Mouse (Mus musculus) CD4-positive naive resting alpha-beta T cell, adult 76 days (primary cell): ENCODE results near the gene Tmc7. TPM values are rescaled to one million over a fixed set of nuclear protein-coding genes. Genes with fewer than 3 reads are reported as not detected.

Experiments
- total RNA-seq: library from RNA; stranded (reverse); gene quantifications from one replicate; pipeline ENCODE4 v1.2.4, GENCODE M21; 2023

Tmc7 gene
- total RNA-seq: 0.70 TPM

GRCm38 (mm10) chr7:118584257-118584907, at the start of gene Tmc7:
TSS of gene Tmc7 (minus strand) at chr7:118584736.

GRCm38 (mm10) chr7:118597201-118597600, 12.7 kb upstream of the Tmc7 start, which contains the start of gene Tmc5:
TSS of gene Tmc5 (plus strand) at chr7:118597297.

DNA sequence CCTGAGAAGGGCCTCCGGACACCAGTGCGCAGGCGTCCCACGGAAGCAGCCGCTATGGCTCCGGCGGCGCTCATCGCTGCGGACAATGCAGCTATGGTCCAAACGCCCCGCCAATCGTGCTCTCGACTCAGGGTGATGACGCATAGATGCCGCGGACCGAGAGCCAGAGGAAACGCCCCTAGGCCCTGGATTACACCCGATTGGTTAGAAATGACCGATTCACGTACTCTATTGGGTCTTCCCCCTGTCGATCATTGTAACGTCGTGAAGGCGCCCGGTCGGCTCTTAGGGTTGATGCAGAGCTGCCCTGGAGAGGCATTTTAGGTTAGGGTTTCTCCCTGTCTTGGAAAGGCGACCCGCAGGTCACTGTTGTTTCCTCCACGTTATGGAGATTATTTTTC, 51.4 kb downstream of the Tmc7 start, which contains the start of gene Coq7:
Gene Coq7, minus strand, starts transcription at position 179 of the 401 bp plus-strand sequence.

DNA sequence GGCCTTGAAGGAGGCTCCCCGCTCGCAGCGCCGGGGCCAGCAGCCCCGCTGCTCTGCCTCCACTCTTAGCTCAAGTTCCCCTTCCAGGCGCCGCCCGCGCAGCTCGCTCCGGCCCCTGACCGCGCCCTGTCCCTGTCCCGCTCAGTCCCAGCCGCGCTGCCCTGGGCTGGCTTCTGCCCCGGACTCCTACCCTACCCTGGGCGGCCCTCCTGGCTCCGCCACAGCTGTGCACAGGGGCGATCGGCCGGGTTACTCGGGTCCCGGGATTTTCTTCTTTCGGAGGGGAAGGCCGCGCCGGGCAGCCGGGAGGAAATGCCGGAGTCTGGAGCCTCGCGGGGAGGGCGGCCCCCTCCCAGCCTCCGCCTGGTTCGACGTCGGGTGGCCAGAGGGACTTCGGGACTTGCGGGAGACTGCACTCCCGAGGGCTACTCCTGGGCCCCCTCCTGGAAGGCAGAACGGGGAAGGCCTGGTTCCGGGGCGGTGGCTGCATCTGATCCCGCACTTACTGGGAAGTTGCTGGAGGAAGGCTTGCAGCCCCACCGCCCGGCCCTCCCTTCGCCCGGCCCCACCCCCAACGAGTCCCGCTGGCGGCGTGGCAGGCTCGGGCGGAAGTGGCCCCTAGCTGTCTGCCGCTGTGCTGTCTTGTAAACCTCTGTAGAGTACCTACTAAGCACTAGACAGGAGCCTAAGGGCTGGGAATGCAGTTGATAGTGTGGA, 92.9 kb downstream of the Tmc7 start, which contains the start of gene Itpripl2:
Gene Itpripl2, minus strand, starts transcription at position 545 of the 717 bp plus-strand sequence.

Other genes with a start within 250 kb of the Tmc7 start
- gene Syt17, start 136.5 kb downstream of the Tmc7 start, total RNA-seq: not detected
- gene Itpripl2, start 92.8 kb downstream of the Tmc7 start, total RNA-seq: 1.5 TPM
- gene Coq7, start 51.4 kb downstream of the Tmc7 start, total RNA-seq: 6.9 TPM
- not detected for gene Tmc5, start 12.6 kb upstream of the Tmc7 start, total RNA-seq
- gene Gde1, start 121.0 kb upstream of the Tmc7 start, total RNA-seq: 27.6 TPM
- gene Ccp110, start 127.8 kb upstream of the Tmc7 start, total RNA-seq: 7.9 TPM
- gene Vps35l, start 155.5 kb upstream of the Tmc7 start, total RNA-seq: 60.6 TPM